ENCODE assay signal across 10 mouse cellular contexts in the genomic region with DNA sequence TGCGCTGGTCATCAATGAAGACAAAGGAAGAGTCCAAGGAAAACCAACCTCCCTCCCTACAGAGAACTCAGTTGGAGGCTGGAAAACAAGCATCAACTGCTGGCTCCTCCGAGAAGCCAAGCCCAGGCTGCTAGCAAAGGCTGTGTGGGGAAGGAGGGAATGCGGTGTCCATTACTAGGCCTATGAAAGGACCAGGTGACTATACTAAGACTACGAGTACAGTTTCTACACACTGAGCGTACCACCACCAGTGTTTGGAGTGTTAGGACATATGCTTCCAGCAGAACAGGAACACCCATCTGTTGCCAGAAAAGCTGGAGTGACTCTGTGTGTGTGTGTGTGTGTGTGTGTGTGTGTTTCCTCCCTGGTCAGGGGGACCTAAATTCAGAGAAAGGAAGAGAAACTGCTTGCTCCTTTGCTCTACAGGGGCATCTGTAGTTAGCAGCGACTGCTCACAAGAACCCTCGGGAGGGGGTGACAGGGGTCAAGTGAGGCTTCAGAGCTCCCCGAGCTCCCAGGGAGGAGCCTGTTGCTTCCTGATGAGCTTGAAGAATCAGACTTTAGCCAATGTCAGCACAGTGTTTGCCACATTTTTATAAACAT. TPM values are rescaled to one million over a fixed set of nuclear protein-coding genes. Genes with fewer than 3 reads are reported as not detected.
A peak's percentile ranks its signal among the peaks of the same experiment; 100 is the strongest.
DNase-seq lines count a peak whose midpoint lies in the region; ATAC-seq and TF ChIP-seq lines count a peak whose summit lies in the region.
"Had no signal": no experiment of that assay in that cellular context is flagged by ENCODE, and none has a peak within 500 bp of the region (broad histone marks: within the 10 kb centered on the region; RNA-seq: fewer than 3 reads in every experiment).

No protein-coding gene starts in this region.

- peaks cover 17% of the 10 kb centered on the region for H3K4me1 ChIP-seq in hindbrain, embryonic 10.5 days (replicated peaks)
- H3K4me1 ChIP-seq in hindbrain, embryonic 11.5 days (replicated peaks; ENCODE audit: control insufficient read depth, insufficient read depth, low read length) = no peaks in the 10 kb centered on the region
- H3K4me1 ChIP-seq in ES-E14 (ENCODE audit: control insufficient read depth in 2 of 2, insufficient read depth in 2 of 2, low read length in 2 of 2, poor library complexity in 1 of 2) = peaks cover 4 to 14% of the 10 kb centered on the region in 2 experiments; a peak in 2 of 4 replicates
- H3K4me1 ChIP-seq in heart, embryonic 13.5 days = peaks cover 39% of the 10 kb centered on the region

- no peak overlapping the region for H3K9ac ChIP-seq in hindbrain, embryonic 11.5 days (ENCODE audit: low read depth, low read length)
- no peak overlapping the region for H3K9ac ChIP-seq in ES-E14 (ENCODE audit: insufficient read depth, low read depth, low read length, poor library complexity, severe bottlenecking)
- H3K9ac ChIP-seq in heart, embryonic 13.5 days = no peak overlapping the region
- H3K9ac ChIP-seq: liver, embryonic 14.5 days had no signal

- ATAC-seq in hindbrain, embryonic 11.5 days (ENCODE audit: low FRiP score) = no peak
- no peak for ATAC-seq in heart, embryonic 13.5 days (ENCODE audit: extremely low read depth, insufficient number of reproducible peaks, low FRiP score, low TSS enrichment)

- H3K36me3 ChIP-seq in hindbrain, embryonic 10.5 days = peaks cover 90% of the 10 kb centered on the region
- H3K36me3 ChIP-seq in hindbrain, embryonic 11.5 days (ENCODE audit: control insufficient read depth, insufficient read depth, low read length) = 0 out of 2 replicates have a peak, but pooled peaks cover 2% of the 10 kb centered on the region
- peaks cover 10% of the 10 kb centered on the region; the same call in 1 of the 2 replicates for H3K36me3 ChIP-seq in ES-E14 (ENCODE audit: control insufficient read depth, insufficient read depth, low read length, poor library complexity, severe bottlenecking)
- peaks cover 26% of the 10 kb centered on the region for H3K36me3 ChIP-seq in heart, embryonic 13.5 days

- DNase-seq in hindbrain, embryonic 10.5 days (ENCODE audit: low spot score) = no peak
- DNase-seq in hindbrain, embryonic 11.5 days (ENCODE audit: low spot score) = no peak
- no peak for DNase-seq in ES-E14 (ENCODE audit: low read depth, low spot score)
- DNase-seq in kidney, postnatal 4 days = peak; percentile 52 to 66
- no peak for DNase-seq in spleen, postnatal 36 days (ENCODE audit: low spot score in 2 of 2)
- DNase-seq in urinary bladder, adult 18-20 months (ENCODE audit: low spot score in 2 of 2) = no peak
- DNase-seq in retina, postnatal 1 day = no peak

- in situ Hi-C loops in ES-E14 (cut with MboI; ENCODE audit: low sequenced_read_pairs in 2 of 2, unreplicated experiment in 2 of 2) = no loop called here

- 60% methylated on average over 8 of the region's 8 CpGs for WGBS in hindbrain, embryonic 10.5 days
- WGBS in hindbrain, embryonic 11.5 days = 54% methylated on average over 8 of the region's 8 CpGs
- WGBS in heart, embryonic 13.5 days = 61% methylated on average over 8 of the region's 8 CpGs

- 0 out of 2 replicates have a peak overlapping the region, but pooled peaks have one; percentile 35 for H3K27ac ChIP-seq in hindbrain, embryonic 10.5 days
- no peak overlapping the region for H3K27ac ChIP-seq in hindbrain, embryonic 11.5 days (ENCODE audit: low read depth, low read length)
- peak overlapping the region; percentile 14; the same call in 1 of the 2 replicates for H3K27ac ChIP-seq in ES-E14 (ENCODE audit: insufficient read depth, low read depth, low read length, poor library complexity, severe bottlenecking)
- H3K27ac ChIP-seq in heart, embryonic 13.5 days (replicated peaks) = peak overlapping the region; percentile 71
- H3K27ac ChIP-seq: liver, embryonic 14.5 days had no signal

- no peaks in the 10 kb centered on the region for H3K9me3 ChIP-seq in hindbrain, embryonic 10.5 days
- no peaks in the 10 kb centered on the region for H3K9me3 ChIP-seq in hindbrain, embryonic 11.5 days (ENCODE audit: control insufficient read depth, low read length)
- no peaks in the 10 kb centered on the region for H3K9me3 ChIP-seq in ES-E14 (ENCODE audit: control insufficient read depth, insufficient read depth, low read depth, low read length)
- H3K9me3 ChIP-seq in heart, embryonic 13.5 days = no peaks in the 10 kb centered on the region

- no peak overlapping the region for H3K4me3 ChIP-seq in hindbrain, embryonic 10.5 days
- no peak overlapping the region for H3K4me3 ChIP-seq in hindbrain, embryonic 11.5 days (ENCODE audit: low read depth, low read length)
- no peak overlapping the region for H3K4me3 ChIP-seq in ES-E14 (ENCODE audit: insufficient read depth in 1 of 2, low read depth in 1 of 2, low read length in 2 of 2, poor library complexity in 1 of 2, severe bottlenecking in 1 of 2)
- H3K4me3 ChIP-seq in heart, embryonic 13.5 days = no peak overlapping the region

- H3K4me2 ChIP-seq in hindbrain, embryonic 11.5 days (replicated peaks; ENCODE audit: low read depth, low read length) = no peak overlapping the region
- no peak overlapping the region for H3K4me2 ChIP-seq in heart, embryonic 13.5 days

- H3K27me3 ChIP-seq in hindbrain, embryonic 10.5 days (ENCODE audit: insufficient read depth, poor library complexity, severe bottlenecking) = no peaks in the 10 kb centered on the region
- no peaks in the 10 kb centered on the region for H3K27me3 ChIP-seq in hindbrain, embryonic 11.5 days (ENCODE audit: control insufficient read depth, insufficient read depth, low read length)
- H3K27me3 ChIP-seq in heart, embryonic 13.5 days (replicated peaks) = no peaks in the 10 kb centered on the region

TF ChIP-seq in ES-E14, 5 proteins besides CTCF, POLR2A, EP300 and RAD21:
- TF ChIP-seq ZNF384 (IDR thresholded peaks at IDR 0.05; ENCODE audit: low read depth, low read length) = no peak
- TF ChIP-seq CHD2 (IDR thresholded peaks at IDR 0.05; ENCODE audit: low read depth, low read length) = no peak
- TF ChIP-seq MAFK (IDR thresholded peaks at IDR 0.05; ENCODE audit: insufficient read depth, low read depth, low read length) = no peak
- TF ChIP-seq HCFC1 (IDR thresholded peaks at IDR 0.05; ENCODE audit: borderline replicate concordance, insufficient read depth, low read length) = no peak
- TF ChIP-seq ZC3H11A (IDR thresholded peaks at IDR 0.05; ENCODE audit: borderline replicate concordance, low read depth, low read length) = no peak

RNA-seq across cellular contexts. Expression of gene Atp6v0a4, which starts 21.2 kb away (rescaled TPM):
- polyA plus RNA-seq in hindbrain, embryonic 10.5 days (2016; fragmentation: Nextera tagmentation; extraction: Ambion mirVana) = not detected in 2 replicates
- polyA plus RNA-seq in hindbrain, embryonic 11.5 days (2014; fragmentation: Nextera tagmentation; extraction: Ambion mirVana) = not detected in 2 replicates
- total RNA-seq in ES-E14 (2012; rRNA removed) = 2.7 and 6.3 TPM in 2 replicates
- 0.45 and 0.47 TPM in 2 replicates for polyA plus RNA-seq in heart, embryonic 13.5 days (2015; fragmentation: Nextera tagmentation; extraction: Ambion mirVana)

RNA-seq across cellular contexts. Expression of gene Tmem213, which starts 36.5 kb away (rescaled TPM):
- not detected in 2 replicates for polyA plus RNA-seq in hindbrain, embryonic 10.5 days (2016; fragmentation: Nextera tagmentation; extraction: Ambion mirVana)
- polyA plus RNA-seq in hindbrain, embryonic 11.5 days (2014; fragmentation: Nextera tagmentation; extraction: Ambion mirVana) = not detected in 2 replicates
- 1.0 TPM in 1 of 2 replicates, not detected in the other for total RNA-seq in ES-E14 (2012; rRNA removed)
- not detected in 2 replicates for polyA plus RNA-seq in heart, embryonic 13.5 days (2015; fragmentation: Nextera tagmentation; extraction: Ambion mirVana)
- total RNA-seq: MEL had no signal
- polyA plus RNA-seq: liver, embryonic 14.5 days had no signal

Comparison
In these comparisons a context has a peak if more than half of its experiments do, and no peak if none do; other contexts are left out.
1. DNase-seq: peak in kidney, postnatal 4 days (2 of 2); none in hindbrain, embryonic 10.5 days (single experiment), hindbrain, embryonic 11.5 days (single experiment), ES-E14 (single experiment), spleen, postnatal 36 days (0 of 2), urinary bladder, adult 18-20 months (0 of 2) and retina, postnatal 1 day (single experiment).